Mouse (Mus musculus) hindbrain, embryonic 13.5 days (tissue): ENCODE data around the gene Sele. TPM values are rescaled to one million over a fixed set of nuclear protein-coding genes. Genes with fewer than 3 reads are reported as not detected.

ENCODE experiments used
- ATAC-seq: fragments of 200-750 bp; cut with Nextera tagmentation; 2 replicates; pipeline ENCODE4 v1.8.0; 2017; ENCODE audit warnings: moderate TSS enrichment; ENCODE audit not compliant: low FRiP score
- H3K27ac ChIP-seq: fragments of 300-500 bp; sonication (generic); 2 replicates; pipeline ENCODE4 v1.5.1; 2015; ENCODE audit warnings: inconsistent platforms, mild to moderate bottlenecking, moderate library complexity
- H3K27me3 ChIP-seq: fragments of 300-500 bp; sonication (generic); 2 replicates; pipeline ENCODE4 v1.6.1; 2015; ENCODE audit warnings: mild to moderate bottlenecking, inconsistent platforms
- H3K36me3 ChIP-seq: fragments of 300-500 bp; sonication (generic); 2 replicates; pipeline ENCODE4 v1.6.1; 2015; ENCODE audit warnings: mild to moderate bottlenecking, inconsistent platforms
- H3K4me1 ChIP-seq: fragments of 300-500 bp; sonication (generic); replicated peaks from 2 replicates; pipeline ENCODE4 v1.6.1; 2015; ENCODE audit warnings: inconsistent platforms
- H3K4me2 ChIP-seq: fragments of 300-500 bp; sonication (generic); 2 replicates; pipeline ENCODE4 v1.6.1; 2015; ENCODE audit warnings: inconsistent platforms, mild to moderate bottlenecking, moderate library complexity
- H3K4me3 ChIP-seq: fragments of 300-500 bp; sonication (generic); 2 replicates; pipeline ENCODE4 v1.5.1; 2015; ENCODE audit warnings: mild to moderate bottlenecking, inconsistent platforms
- H3K9ac ChIP-seq: fragments of 300-500 bp; sonication (generic); 2 replicates; pipeline ENCODE4 v1.6.1; 2015; ENCODE audit warnings: mild to moderate bottlenecking, inconsistent platforms
- H3K9me3 ChIP-seq: fragments of 300-500 bp; sonication (generic); 2 replicates; pipeline ENCODE4 v1.6.1; 2016; ENCODE audit warnings: inconsistent platforms
- WGBS: fragments of 180-500 bp; shearing (Covaris S2); methylation state at CpG from one replicate; pipeline ENCODE4 v1.1.7; 2015; 5-methylcytosine and 5-hydroxymethylcytosine counted together
- polyA plus RNA-seq: library from polyadenylated mRNA; unstranded; fragments of >200 nt; fragmentation: Nextera tagmentation; extraction: Ambion mirVana; gene quantifications from 2 replicates; pipeline ENCODE4 v1.2.1, GENCODE M21; 2015

Gene Sele
- polyA plus RNA-seq, 1 experiment from 2014 or later: not detected

DNA sequence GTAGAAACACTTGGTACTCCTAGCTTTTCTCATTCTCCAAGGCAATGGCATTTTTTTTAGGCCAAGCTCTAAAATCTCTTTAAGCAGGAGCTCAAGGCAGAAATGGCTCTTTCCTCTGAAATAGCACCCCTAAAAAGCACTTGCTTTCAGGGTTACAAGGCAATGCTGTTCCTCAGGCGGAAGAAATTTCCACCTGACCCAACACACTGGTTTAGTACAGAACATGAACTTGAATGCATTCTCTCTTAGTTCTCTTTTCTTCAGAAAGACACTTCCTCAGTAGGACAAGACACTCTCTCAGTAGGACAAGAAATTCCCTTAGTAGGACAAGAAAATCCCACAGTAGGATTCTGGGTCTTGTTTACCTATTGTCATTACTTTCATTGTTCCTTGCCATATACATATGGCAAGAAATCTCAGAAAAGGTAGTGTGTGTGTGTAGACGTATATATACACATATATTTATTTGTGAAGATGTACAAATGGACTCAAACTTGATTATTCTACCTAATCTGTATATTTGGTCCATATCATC is 26.6 kb downstream of the Sele start:
- H3K36me3 ChIP-seq: no peaks in the 10 kb centered on the region
- no peak overlapping the region for H3K4me2 ChIP-seq
- H3K27ac ChIP-seq: no peak overlapping the region
- H3K27me3 ChIP-seq: no peaks in the 10 kb centered on the region
- no peak for ATAC-seq
- H3K9ac ChIP-seq: no peak overlapping the region
- no peaks in the 10 kb centered on the region for H3K9me3 ChIP-seq
- WGBS: 87% methylated on average over 2 of the region's 2 CpGs
- no peaks in the 10 kb centered on the region for H3K4me1 ChIP-seq
- H3K4me3 ChIP-seq: no peak overlapping the region

DNA sequence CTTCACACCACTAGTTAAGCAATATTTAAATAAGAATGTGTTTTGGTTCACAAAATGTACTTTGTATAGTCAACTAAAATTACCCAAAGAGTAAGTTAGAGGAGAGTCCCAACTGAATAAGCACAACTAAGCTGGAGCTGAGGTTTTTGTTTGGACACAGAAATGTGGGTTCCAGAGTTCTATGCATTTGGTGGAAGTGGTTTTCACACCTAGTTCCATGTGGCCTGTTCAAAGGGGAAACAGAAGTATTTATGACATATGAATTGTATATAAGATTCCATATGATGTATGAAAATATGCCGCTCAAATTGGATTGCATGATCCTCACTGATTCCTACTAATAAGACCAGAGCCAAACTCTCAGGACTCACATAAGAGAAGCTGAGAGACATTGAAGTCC is 27.4 kb downstream of the Sele start:
- WGBS: 98% methylated on average over 1 of the region's 1 CpGs

DNA sequence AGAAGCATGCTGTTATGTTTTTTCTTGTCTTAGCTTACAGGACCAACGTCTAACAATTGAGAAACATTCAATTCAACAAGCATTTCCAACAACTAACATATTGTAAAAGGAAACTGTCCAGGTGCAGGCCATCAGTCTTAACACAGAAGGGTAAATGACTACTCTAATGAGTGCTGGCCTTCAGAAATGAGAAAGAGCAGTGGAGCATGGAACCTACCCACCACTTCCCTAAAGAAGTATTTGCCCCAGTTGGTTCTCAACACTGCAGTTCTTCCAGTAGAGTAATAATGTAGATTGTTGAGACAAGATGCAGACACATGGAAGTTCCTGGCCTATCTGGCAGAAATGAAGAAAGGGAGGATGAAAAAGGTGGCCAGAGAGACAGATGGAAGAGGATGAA is 28.4 kb downstream of the Sele start:
- Histone ChIP-seq H3K4me3 (no peak overlapping the region), H3K27ac (no peak overlapping the region), H3K27me3 (no peaks in the 10 kb centered on the region), H3K36me3 (no peaks in the 10 kb centered on the region), H3K9me3 (no peaks in the 10 kb centered on the region), H3K4me1 (no peaks in the 10 kb centered on the region), H3K4me2 (no peak overlapping the region), H3K9ac (no peak overlapping the region)
- 52% methylated on average over 1 of the region's 1 CpGs for WGBS
- ATAC-seq: no peak

More for the DNA sequence above, 27.4 kb downstream of the Sele start:
- H3K9me3 ChIP-seq: no peaks in the 10 kb centered on the region
- ATAC-seq: no peak
- no peaks in the 10 kb centered on the region for H3K27me3 ChIP-seq
- no peak overlapping the region for H3K27ac ChIP-seq
- H3K36me3 ChIP-seq: no peaks in the 10 kb centered on the region
- H3K4me3 ChIP-seq: no peak overlapping the region
- H3K4me2 ChIP-seq: no peak overlapping the region
- no peaks in the 10 kb centered on the region for H3K4me1 ChIP-seq
- H3K9ac ChIP-seq: no peak overlapping the region

DNA sequence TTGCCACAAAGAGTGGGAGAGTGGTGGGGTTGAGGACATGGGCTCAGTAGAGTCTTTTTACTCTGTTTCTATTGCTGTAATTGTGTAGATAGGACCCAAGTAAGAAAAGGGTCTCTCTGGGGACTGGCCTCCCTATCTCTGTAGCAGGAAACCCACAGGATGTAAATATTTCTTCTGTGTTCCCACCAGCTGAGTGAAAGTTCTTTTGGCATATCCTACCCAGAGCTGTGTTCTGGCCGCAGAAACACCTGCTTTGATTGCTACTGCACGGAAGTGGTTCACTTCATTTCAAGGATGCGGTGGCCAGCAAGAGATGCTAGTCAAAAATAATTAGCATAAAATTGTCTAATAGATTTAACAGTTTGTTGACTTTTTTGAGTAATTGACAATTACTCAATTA is 29.0 kb downstream of the Sele start:
- no peak for ATAC-seq
- no peak overlapping the region for H3K9ac ChIP-seq
- H3K27ac ChIP-seq: no peak overlapping the region
- H3K27me3 ChIP-seq: no peaks in the 10 kb centered on the region
- H3K4me1 ChIP-seq: no peaks in the 10 kb centered on the region
- H3K4me2 ChIP-seq: no peak overlapping the region
- no peak overlapping the region for H3K4me3 ChIP-seq
- H3K36me3 ChIP-seq: no peaks in the 10 kb centered on the region
- 90% methylated on average over 3 of the region's 3 CpGs for WGBS
- no peaks in the 10 kb centered on the region for H3K9me3 ChIP-seq

DNA sequence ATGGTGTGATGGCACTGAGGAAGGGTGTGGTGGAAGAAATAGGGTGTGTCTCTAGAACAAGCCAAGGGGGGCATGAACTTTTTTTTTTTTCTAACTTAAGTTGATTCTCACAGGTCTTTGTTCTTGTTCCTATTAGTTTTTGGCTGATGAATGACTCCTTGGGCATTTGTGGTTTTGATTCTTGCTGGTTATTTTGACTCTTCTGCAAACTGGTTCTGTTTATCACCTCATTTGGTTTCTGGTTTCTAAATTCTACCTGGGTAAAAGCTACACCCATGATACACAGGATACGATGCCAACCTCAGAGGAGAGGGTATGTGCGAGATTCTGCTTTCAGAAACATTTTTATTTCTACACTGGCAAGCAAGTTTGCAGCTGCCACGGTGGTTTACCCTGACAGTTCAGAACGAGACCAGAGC is 30.3 kb downstream of the Sele start:
- WGBS: 84% methylated on average over 4 of the region's 4 CpGs
- no peak for ATAC-seq
- Histone ChIP-seq H3K9ac (no peak overlapping the region), H3K9me3 (no peaks in the 10 kb centered on the region), H3K27ac (no peak overlapping the region), H3K36me3 (no peaks in the 10 kb centered on the region), H3K4me2 (no peak overlapping the region), H3K4me3 (no peak overlapping the region), H3K4me1 (no peaks in the 10 kb centered on the region), H3K27me3 (no peaks in the 10 kb centered on the region)

DNA sequence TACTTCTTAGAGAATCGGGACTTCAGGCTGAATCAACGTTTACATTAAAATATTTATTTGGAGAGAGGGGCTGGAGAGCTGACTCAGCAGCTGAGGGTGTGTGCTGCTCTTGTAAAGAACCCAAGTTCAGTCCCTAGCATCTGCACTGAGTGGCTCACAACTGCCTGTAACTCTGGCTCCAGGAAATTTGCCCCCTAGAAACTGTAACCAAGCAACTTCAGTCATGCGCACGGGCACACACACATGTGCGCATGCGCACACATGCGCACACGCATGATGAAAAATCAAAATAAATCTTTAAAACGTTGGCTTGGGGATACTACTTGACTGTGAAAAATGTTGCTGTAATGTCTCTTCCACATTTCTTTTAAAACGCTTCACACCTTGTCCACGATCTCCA is 31.1 kb downstream of the Sele start:
- H3K27ac ChIP-seq: no peak overlapping the region
- H3K36me3 ChIP-seq: no peaks in the 10 kb centered on the region
- H3K4me2 ChIP-seq: no peak overlapping the region
- H3K9ac ChIP-seq: no peak overlapping the region
- no peak for ATAC-seq
- no peaks in the 10 kb centered on the region for H3K9me3 ChIP-seq
- no peak overlapping the region for H3K4me3 ChIP-seq
- 89% methylated on average over 11 of the region's 11 CpGs for WGBS
- no peaks in the 10 kb centered on the region for H3K27me3 ChIP-seq
- H3K4me1 ChIP-seq: no peaks in the 10 kb centered on the region

DNA sequence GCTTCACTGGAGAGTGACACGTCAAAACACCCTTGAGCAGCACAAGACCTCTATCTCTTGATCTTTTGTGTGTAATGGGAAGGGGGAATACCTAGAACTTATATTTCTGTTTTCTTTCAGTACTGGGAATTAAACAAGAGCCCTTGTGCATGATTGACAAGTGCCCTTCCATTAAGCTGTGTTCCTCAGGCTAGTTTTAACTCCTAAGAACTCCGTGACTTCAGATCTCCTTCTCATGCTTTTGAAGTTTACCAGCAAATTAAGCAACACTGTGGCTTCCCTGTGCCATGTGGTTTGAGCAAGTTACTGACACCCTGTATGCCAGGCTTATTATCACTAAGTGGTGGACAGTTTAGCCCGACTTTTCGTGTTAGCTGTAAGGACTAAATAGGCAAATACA is 35.0 kb downstream of the Sele start:
- no peak overlapping the region for H3K9ac ChIP-seq
- no peaks in the 10 kb centered on the region for H3K4me1 ChIP-seq
- no peaks in the 10 kb centered on the region for H3K36me3 ChIP-seq
- H3K4me2 ChIP-seq: no peak overlapping the region
- H3K4me3 ChIP-seq: no peak overlapping the region
- H3K27me3 ChIP-seq: no peaks in the 10 kb centered on the region
- no peak overlapping the region for H3K27ac ChIP-seq
- 90% methylated on average over 4 of the region's 4 CpGs for WGBS
- no peaks in the 10 kb centered on the region for H3K9me3 ChIP-seq
- ATAC-seq: no peak

DNA sequence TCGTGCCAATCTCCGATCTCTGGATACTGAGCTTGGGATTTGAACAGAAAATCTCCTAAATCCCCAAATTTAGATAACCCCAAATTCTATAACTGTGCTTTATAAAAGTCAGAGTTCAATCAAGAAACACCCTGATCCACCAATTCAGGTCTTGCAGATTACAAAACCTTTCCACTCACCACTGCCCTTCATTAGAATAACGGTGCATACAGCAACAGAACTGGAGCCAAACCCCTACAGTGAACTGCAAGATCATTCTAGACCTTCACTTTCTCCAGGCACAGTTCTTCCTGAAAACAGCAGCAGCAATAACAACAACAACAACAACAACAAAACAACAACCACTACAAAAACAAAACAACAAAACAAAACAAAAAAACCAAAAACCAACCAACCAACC is 38.8 kb downstream of the Sele start:
- Histone ChIP-seq H3K9ac (no peak overlapping the region), H3K4me1 (no peaks in the 10 kb centered on the region), H3K27me3 (no peaks in the 10 kb centered on the region), H3K36me3 (no peaks in the 10 kb centered on the region), H3K27ac (no peak overlapping the region), H3K9me3 (no peaks in the 10 kb centered on the region), H3K4me2 (no peak overlapping the region), H3K4me3 (no peak overlapping the region)
- no peak for ATAC-seq
- 92% methylated on average over 3 of the region's 3 CpGs for WGBS

DNA sequence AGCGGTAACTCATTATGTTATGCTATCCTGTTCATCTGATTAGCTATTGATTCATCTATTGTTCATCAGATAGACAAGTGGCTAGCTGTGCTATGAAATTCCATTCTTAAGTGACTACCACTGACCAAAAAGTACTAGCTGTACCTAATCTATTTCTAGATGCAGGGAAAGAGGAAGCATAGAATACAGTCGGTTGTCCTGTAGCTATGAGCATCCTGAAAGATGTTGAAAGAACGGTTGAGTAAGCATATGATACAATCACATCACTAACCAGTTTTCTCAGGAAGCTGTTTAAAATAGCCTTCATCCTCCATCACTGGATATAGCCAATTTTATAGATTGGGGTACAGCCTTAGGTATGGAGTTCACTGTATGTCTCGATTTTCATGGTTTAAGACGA is 39.8 kb downstream of the Sele start:
- 93% methylated on average over 5 of the region's 5 CpGs for WGBS
- no peaks in the 10 kb centered on the region for H3K27me3 ChIP-seq

DNA sequence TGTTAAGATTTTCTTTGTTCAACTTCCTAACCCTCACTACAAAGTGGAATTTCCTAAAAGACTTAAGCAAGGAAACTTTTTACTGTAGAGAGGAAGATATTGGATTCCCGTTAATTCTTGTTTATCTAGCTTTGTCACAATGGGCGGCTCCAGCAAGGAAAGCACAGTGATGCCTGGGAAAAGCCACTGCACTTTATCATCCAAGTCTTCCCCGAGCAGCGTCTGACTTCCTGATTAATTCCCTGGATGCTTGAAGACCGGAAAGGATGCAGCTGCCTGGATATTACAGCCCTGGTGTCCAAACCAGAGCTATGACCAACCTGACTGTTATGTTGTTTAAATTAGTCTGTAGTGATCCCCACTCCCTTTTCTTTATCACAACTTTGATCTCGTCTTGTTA is 48.7 kb downstream of the Sele start:
- 73% methylated on average over 6 of the region's 6 CpGs for WGBS
- H3K27ac ChIP-seq: no peak overlapping the region
- no peak overlapping the region for H3K9ac ChIP-seq
- no peaks in the 10 kb centered on the region for H3K27me3 ChIP-seq
- H3K4me2 ChIP-seq: no peak overlapping the region
- no peaks in the 10 kb centered on the region for H3K9me3 ChIP-seq
- ATAC-seq: no peak
- no peak overlapping the region for H3K4me3 ChIP-seq
- no peaks in the 10 kb centered on the region for H3K36me3 ChIP-seq
- no peaks in the 10 kb centered on the region for H3K4me1 ChIP-seq

More for the DNA sequence above, 39.8 kb downstream of the Sele start:
- H3K4me1 ChIP-seq: no peaks in the 10 kb centered on the region
- no peaks in the 10 kb centered on the region for H3K9me3 ChIP-seq
- no peak overlapping the region for H3K9ac ChIP-seq
- H3K36me3 ChIP-seq: no peaks in the 10 kb centered on the region
- no peak overlapping the region for H3K4me2 ChIP-seq
- H3K4me3 ChIP-seq: no peak overlapping the region
- no peak overlapping the region for H3K27ac ChIP-seq
- no peak for ATAC-seq

DNA sequence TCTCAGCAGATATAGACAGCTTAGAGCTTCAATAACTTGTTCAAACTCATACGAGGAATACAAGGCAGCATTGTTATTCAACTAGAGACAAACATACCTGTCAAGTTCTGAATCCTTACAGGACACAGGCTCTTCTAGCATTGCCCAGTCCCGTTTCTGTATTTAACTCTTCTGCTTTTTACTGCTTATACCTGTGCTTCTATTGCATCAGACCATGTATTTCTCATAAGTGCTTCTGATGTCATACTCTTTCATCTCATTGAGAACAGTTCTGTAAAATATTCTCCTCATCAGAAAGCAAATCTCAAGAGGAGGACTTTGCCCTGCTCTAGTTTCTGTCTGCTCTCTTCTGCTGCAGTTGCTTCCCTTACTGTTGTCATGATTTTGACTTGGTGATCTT is 49.9 kb downstream of the Sele start:
- H3K4me3 ChIP-seq: no peak overlapping the region
- H3K9me3 ChIP-seq: no peaks in the 10 kb centered on the region
- H3K36me3 ChIP-seq: no peaks in the 10 kb centered on the region
- ATAC-seq: no peak
- H3K4me2 ChIP-seq: no peak overlapping the region
- no peak overlapping the region for H3K9ac ChIP-seq
- H3K27me3 ChIP-seq: no peaks in the 10 kb centered on the region
- no peak overlapping the region for H3K27ac ChIP-seq
- no peaks in the 10 kb centered on the region for H3K4me1 ChIP-seq
- WGBS: 80% methylated on average over 2 of the region's 2 CpGs

DNA sequence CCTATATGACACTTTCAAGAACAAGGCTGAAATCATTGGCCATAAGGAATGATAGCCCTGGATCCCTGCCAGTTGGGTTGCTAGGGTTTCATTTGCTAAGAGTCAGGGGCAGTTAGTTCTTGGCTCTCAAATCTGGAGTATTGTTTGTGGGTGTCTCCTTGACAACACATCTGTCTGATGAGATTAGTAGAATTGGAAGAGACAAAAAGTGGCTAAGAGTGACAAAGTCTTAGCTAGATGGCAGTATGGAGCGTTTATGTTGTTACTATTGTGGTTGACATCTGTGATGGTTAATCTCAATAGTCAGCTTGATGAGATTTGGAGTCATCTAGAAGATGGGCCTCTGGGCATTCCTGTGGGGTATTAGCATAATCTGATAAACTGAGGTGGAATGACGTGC is 50.3 kb downstream of the Sele start:
- H3K27ac ChIP-seq: no peak overlapping the region
- no peak overlapping the region for H3K9ac ChIP-seq
- no peak overlapping the region for H3K4me2 ChIP-seq
- H3K9me3 ChIP-seq: no peaks in the 10 kb centered on the region
- no peak overlapping the region for H3K4me3 ChIP-seq
- WGBS: 77% methylated on average over 2 of the region's 2 CpGs
- no peaks in the 10 kb centered on the region for H3K36me3 ChIP-seq
- ATAC-seq: no peak
- no peaks in the 10 kb centered on the region for H3K27me3 ChIP-seq
- no peaks in the 10 kb centered on the region for H3K4me1 ChIP-seq
